Mouse (Mus musculus): ENCODE results near the gene Dmrt2. TPM values are rescaled to one million over a fixed set of nuclear protein-coding genes. Genes with fewer than 3 reads are reported as not detected.
A peak's percentile ranks its signal among the peaks of the same experiment; 100 is the strongest.

The Dmrt2 gene
- polyA plus RNA-seq (2016; fragmentation: Nextera tagmentation; extraction: Ambion mirVana), result 2.6 and 5.6 TPM in 2 replicates

GRCm38 (mm10) chr19:25672101-25672950 lies at the start of gene Dmrt2:
Gene Dmrt2 (plus strand): TSS chr19:25672411.
- peak; percentile 88 for DNase-seq (ENCODE audit: low spot score)
- Histone ChIP-seq H3K9me3 (replicated peaks) (no peaks in the 10 kb centered on the region), H3K4me1 (peaks cover 32% of the 10 kb centered on the region), H3K27ac (peak within 1 kb of the TSS; percentile 56; the same call in 1 of the 2 replicates), H3K4me3 (peak within 1 kb of the TSS; percentile 55), H3K27me3 (ENCODE audit: low read depth, poor library complexity, severe bottlenecking) (peaks cover 99% of the 10 kb centered on the region), H3K36me3 (no peaks in the 10 kb centered on the region)
- WGBS, result under 1% methylated on average over 44 of the region's 44 CpGs

- H3K9me3 ChIP-seq (replicated peaks), result no peaks in the 10 kb centered on the region
- 14% methylated on average over 9 of the region's 9 CpGs for WGBS
- peak; percentile 83 for DNase-seq (ENCODE audit: low spot score)
- H3K36me3 ChIP-seq, result no peaks in the 10 kb centered on the region
- no peak overlapping the region for H3K27ac ChIP-seq
- H3K4me1 ChIP-seq, result peaks cover 5% of the 10 kb centered on the region; the same call in 1 of the 2 replicates
- no peak overlapping the region for H3K4me3 ChIP-seq
- H3K27me3 ChIP-seq (ENCODE audit: low read depth, poor library complexity, severe bottlenecking), result peaks cover 70% of the 10 kb centered on the region
Measured at GRCm38 (mm10) chr19:25628490-25628889, 43.7 kb upstream of the Dmrt2 start.

DNA sequence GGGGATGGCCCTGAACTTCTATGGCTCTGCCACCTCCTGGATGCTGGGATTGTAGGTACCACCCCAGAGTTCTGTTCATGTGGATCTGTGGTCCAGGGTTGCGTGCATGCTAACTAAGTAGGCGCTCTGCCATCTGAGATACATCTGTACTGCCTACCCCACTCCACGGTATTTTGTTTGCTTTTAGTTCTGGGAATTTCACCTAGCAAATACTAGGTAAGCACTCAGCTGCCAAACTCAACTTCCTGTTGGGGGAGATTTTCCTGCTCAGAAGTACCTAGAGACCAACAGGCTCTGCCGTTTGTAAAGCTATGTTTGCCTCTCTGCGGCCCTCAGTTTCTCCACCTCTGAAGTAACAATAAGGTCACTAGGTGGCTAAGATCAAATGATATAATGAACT lies 37.1 kb upstream of the Dmrt2 start:
- H3K4me1 ChIP-seq, result peaks cover 3% of the 10 kb centered on the region; the same call in 1 of the 2 replicates
- H3K9me3 ChIP-seq (replicated peaks), result no peaks in the 10 kb centered on the region
- WGBS, result 89% methylated on average over 5 of the region's 5 CpGs
- H3K27me3 ChIP-seq (ENCODE audit: low read depth, poor library complexity, severe bottlenecking), result peaks cover 6% of the 10 kb centered on the region; the same call in 1 of the 2 replicates
- no peak overlapping the region for H3K4me3 ChIP-seq
- DNase-seq (ENCODE audit: low spot score), result no peak
- no peaks in the 10 kb centered on the region for H3K36me3 ChIP-seq
- H3K27ac ChIP-seq, result no peak overlapping the region

DNA sequence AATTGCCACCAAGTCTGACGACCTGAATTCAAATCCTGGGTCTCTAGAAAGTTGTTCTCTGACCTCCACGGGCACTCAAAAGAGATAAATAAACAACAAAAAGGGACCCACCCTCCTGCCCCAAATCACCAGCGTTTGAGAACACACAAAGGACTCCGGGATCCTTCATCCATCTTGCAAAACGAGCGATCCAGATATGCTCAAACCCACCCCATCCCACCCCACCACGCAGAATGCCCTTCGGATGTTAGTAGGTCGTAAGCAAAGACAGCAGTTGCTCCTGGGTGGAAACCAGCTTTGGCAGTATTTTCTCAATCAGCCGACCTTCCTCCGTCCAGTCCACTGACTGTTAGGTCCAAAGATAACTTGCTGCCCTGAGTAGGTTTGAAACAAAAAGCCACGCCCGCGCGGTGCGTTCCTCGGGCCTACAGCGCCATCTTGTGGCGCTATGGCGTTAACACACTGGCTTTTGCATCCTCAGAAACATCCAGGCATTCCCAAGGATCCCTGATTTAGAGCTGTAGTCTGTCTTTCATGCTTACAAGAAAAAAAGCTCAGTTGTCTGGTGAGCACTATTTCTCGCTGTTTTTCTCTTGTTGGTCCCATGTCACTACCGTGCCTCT lies 36.5 kb upstream of the Dmrt2 start:
- Histone ChIP-seq H3K36me3 (no peaks in the 10 kb centered on the region), H3K9me3 (replicated peaks) (no peaks in the 10 kb centered on the region), H3K4me3 (peak overlapping the region; percentile 44), H3K27me3 (ENCODE audit: low read depth, poor library complexity, severe bottlenecking) (no peaks in the 10 kb centered on the region), H3K27ac (peak overlapping the region; percentile 79), H3K4me1 (peaks cover 3% of the 10 kb centered on the region; the same call in 1 of the 2 replicates)
- WGBS, result 16% methylated on average over 22 of the region's 22 CpGs
- DNase-seq (ENCODE audit: low spot score), result peak; percentile 89

DNA sequence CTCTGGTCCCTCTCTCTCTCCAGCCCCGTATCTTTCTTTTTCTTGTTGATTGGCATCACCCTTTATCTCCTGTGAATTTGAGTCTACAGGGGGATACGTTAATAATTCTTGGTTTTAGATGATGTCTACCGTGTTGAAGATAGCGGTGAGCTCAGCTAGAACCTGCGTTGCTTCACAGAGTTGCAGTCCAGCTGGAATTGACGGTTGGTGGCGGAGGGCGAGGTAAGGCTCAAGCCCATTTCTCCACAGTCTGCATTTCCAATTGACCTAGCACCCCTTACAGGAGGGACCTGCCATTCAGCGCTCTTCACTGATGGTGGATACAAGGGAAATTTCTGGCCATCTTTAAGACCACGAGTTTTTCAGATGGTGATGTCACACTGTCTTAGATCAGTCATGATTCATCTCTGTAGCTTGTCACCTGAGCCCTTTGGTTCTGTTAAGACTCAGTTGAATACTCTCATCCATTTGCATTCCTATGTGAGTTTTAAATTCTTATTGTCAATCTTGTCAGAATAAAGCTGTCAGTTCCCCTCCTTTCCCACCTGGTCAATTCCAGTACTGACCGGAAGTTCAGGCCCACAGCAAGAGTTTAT lies 33.3 kb upstream of the Dmrt2 start:
- Histone ChIP-seq H3K4me1 (peaks cover 3% of the 10 kb centered on the region; the same call in 1 of the 2 replicates), H3K27ac (no peak overlapping the region), H3K36me3 (no peaks in the 10 kb centered on the region), H3K9me3 (replicated peaks) (no peaks in the 10 kb centered on the region), H3K27me3 (ENCODE audit: low read depth, poor library complexity, severe bottlenecking) (no peaks in the 10 kb centered on the region), H3K4me3 (no peak overlapping the region)
- WGBS, result 81% methylated on average over 11 of the region's 11 CpGs
- DNase-seq (ENCODE audit: low spot score), result no peak

DNA sequence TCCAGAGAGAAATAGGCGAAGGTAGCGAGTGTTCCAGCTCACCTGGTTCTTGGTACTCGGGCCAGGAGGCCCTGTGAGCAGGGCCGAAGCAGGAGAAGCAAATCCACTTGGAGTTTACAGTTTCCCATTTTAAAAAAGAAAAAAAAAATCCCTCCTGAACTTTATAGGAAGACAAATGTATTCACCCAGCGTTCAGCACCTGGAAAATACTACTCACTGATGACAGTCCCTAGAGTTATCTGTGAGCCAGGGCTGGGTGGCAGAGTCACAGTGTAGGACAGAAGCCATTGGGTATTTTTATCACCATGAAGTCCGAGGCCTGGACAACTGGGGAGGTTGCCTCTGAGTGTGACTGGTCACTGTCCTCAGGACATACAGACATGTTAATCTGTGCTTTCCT lies 30.4 kb upstream of the Dmrt2 start:
- no peak for DNase-seq (ENCODE audit: low spot score)
- Histone ChIP-seq H3K4me1 (no peaks in the 10 kb centered on the region), H3K27ac (no peak overlapping the region), H3K36me3 (no peaks in the 10 kb centered on the region), H3K9me3 (replicated peaks) (no peaks in the 10 kb centered on the region), H3K4me3 (no peak overlapping the region), H3K27me3 (ENCODE audit: low read depth, poor library complexity, severe bottlenecking) (no peaks in the 10 kb centered on the region)
- WGBS, result 89% methylated on average over 6 of the region's 6 CpGs

- Histone ChIP-seq H3K36me3 (no peaks in the 10 kb centered on the region), H3K4me3 (no peak overlapping the region), H3K4me1 (no peaks in the 10 kb centered on the region), H3K9me3 (replicated peaks) (no peaks in the 10 kb centered on the region), H3K27ac (no peak overlapping the region), H3K27me3 (ENCODE audit: low read depth, poor library complexity, severe bottlenecking) (peaks cover 10% of the 10 kb centered on the region)
- 62% methylated on average over 3 of the region's 3 CpGs for WGBS
- DNase-seq (ENCODE audit: low spot score), result no peak
Measured at GRCm38 (mm10) chr19:25647136-25647535, 25.1 kb upstream of the Dmrt2 start.

GRCm38 (mm10) chr19:25648701-25649100 lies 23.5 kb upstream of the Dmrt2 start:
- DNase-seq (ENCODE audit: low spot score), result no peak
- Histone ChIP-seq H3K27ac (no peak overlapping the region), H3K27me3 (ENCODE audit: low read depth, poor library complexity, severe bottlenecking) (peaks cover 15% of the 10 kb centered on the region), H3K4me1 (peaks cover 11% of the 10 kb centered on the region; the same call in 1 of the 2 replicates), H3K9me3 (replicated peaks) (no peaks in the 10 kb centered on the region), H3K36me3 (no peaks in the 10 kb centered on the region), H3K4me3 (no peak overlapping the region)
- 77% methylated on average over 4 of the region's 4 CpGs for WGBS

GRCm38 (mm10) chr19:25650474-25650873 lies 21.7 kb upstream of the Dmrt2 start:
- 81% methylated on average over 10 of the region's 10 CpGs for WGBS

DNA sequence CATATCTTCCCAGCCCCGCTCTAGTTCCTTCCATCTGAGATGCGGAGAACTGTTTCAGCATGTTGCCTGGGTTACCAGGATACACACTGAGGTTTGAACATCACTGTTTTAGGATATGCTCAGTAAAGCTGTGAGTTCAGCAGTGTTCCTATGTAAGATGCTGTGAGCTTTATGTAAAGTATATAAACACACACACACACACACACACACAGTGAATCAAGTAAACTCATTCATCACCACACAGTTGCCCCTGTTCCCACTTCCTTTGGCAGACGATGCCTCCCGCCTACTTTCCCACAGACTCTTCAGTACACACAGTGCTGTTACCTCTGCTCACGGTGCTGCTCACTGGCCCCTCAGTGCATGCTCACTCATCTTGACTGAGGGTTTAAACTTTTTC lies 19.7 kb upstream of the Dmrt2 start:
- Histone ChIP-seq H3K4me3 (no peak overlapping the region), H3K9me3 (replicated peaks) (no peaks in the 10 kb centered on the region), H3K36me3 (no peaks in the 10 kb centered on the region), H3K27me3 (ENCODE audit: low read depth, poor library complexity, severe bottlenecking) (peaks cover 15% of the 10 kb centered on the region), H3K4me1 (peaks cover 37% of the 10 kb centered on the region), H3K27ac (no peak overlapping the region)
- WGBS, result 73% methylated on average over 5 of the region's 5 CpGs
- no peak for DNase-seq (ENCODE audit: low spot score)

More at GRCm38 (mm10) chr19:25650474-25650873, 21.7 kb upstream of the Dmrt2 start:
- Histone ChIP-seq H3K4me3 (no peak overlapping the region), H3K36me3 (no peaks in the 10 kb centered on the region), H3K27me3 (ENCODE audit: low read depth, poor library complexity, severe bottlenecking) (peaks cover 15% of the 10 kb centered on the region), H3K4me1 (peaks cover 29% of the 10 kb centered on the region), H3K9me3 (replicated peaks) (no peaks in the 10 kb centered on the region), H3K27ac (no peak overlapping the region)
- DNase-seq (ENCODE audit: low spot score), result no peak

DNA sequence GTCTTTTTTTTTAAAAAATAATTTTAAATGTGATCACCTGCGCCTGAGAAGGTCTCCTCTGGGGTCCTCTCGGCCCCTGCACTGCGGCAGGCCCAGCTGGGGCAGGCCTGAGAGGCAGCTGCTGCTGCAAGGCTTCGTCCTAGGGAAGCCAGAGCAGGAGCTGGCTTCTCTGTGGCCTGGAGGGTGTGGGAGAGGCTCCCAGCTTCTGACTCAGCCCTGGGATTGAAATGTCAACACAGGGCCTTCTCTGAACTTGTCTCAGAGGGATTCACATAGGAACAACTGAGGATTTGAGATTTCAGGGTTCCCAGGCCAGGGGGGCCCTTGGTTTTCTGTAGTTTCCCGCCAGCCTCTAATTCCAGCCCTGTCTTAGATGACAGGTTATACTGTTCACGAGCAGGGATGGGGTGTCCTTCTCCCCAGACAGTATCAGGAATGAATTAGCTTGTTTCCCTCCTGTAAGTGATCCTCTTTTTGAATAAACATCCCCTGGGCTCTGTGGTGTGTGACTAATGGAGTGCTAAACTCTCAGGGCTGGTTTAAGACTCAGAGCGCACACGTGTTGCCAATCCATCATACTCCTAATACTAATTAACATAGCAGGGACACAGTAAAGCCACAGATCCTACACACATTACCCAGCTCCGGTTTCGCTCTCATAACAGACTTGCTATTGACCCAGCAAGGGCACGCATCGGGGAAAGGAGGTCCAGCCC lies 18.0 kb upstream of the Dmrt2 start:
- WGBS, result 33% methylated on average over 12 of the region's 12 CpGs
- Histone ChIP-seq H3K4me3 (no peak overlapping the region), H3K36me3 (no peaks in the 10 kb centered on the region), H3K27ac (peak overlapping the region; percentile 73), H3K9me3 (replicated peaks) (no peaks in the 10 kb centered on the region), H3K4me1 (peaks cover 37% of the 10 kb centered on the region), H3K27me3 (ENCODE audit: low read depth, poor library complexity, severe bottlenecking) (peaks cover 15% of the 10 kb centered on the region)
- DNase-seq (ENCODE audit: low spot score), result peak; percentile 52

- Histone ChIP-seq H3K9me3 (replicated peaks) (no peaks in the 10 kb centered on the region), H3K4me3 (peak overlapping the region; percentile 5; the same call in 1 of the 2 replicates)
Measured at GRCm38 (mm10) chr19:25665486-25666339, 6.5 kb upstream of the Dmrt2 start.

More at GRCm38 (mm10) chr19:25665486-25666339, 6.5 kb upstream of the Dmrt2 start:
- no peaks in the 10 kb centered on the region for H3K36me3 ChIP-seq
- 3% methylated on average over 31 of the region's 31 CpGs for WGBS
- peaks cover 72% of the 10 kb centered on the region for H3K27me3 ChIP-seq (ENCODE audit: low read depth, poor library complexity, severe bottlenecking)
- peaks cover 23% of the 10 kb centered on the region for H3K4me1 ChIP-seq
- peak; percentile 58 for DNase-seq (ENCODE audit: low spot score)
- H3K27ac ChIP-seq, result no peak overlapping the region
